Mouse (Mus musculus) intestine, embryonic 14.5 days (tissue): ENCODE measurements around the gene Ahr. TPM values are rescaled to one million over a fixed set of nuclear protein-coding genes. Genes with fewer than 3 reads are reported as not detected.

ENCODE experiments used
- ATAC-seq: fragments of 200-750 bp; cut with Nextera tagmentation; replicated peaks from 2 replicates; pipeline ENCODE4 v1.8.0; 2017; ENCODE audit warnings: low read depth, moderate number of reproducible peaks, moderate TSS enrichment, moderate library complexity; ENCODE audit not compliant: low FRiP score, low TSS enrichment
- DNase-seq: peaks from one replicate; pipeline ENCODE4 v3.0.0-alpha.2; 2018; ENCODE audit warnings: low spot score
- H3K27ac ChIP-seq: fragments of 300-500 bp; sonication (generic); 2 replicates; pipeline ENCODE4 v1.5.1; 2014; ENCODE audit warnings: low read depth, mild to moderate bottlenecking, control low read depth
- H3K27me3 ChIP-seq: fragments of 300-500 bp; sonication (generic); replicated peaks from 2 replicates; pipeline ENCODE4 v1.6.1; 2014; ENCODE audit warnings: low read length, control low read depth; ENCODE audit not compliant: control insufficient read depth, insufficient read depth
- H3K36me3 ChIP-seq: fragments of 300-500 bp; sonication (generic); 2 replicates; pipeline ENCODE4 v1.6.1; 2014; ENCODE audit warnings: low read length, control low read depth; ENCODE audit not compliant: control insufficient read depth, insufficient read depth
- H3K4me1 ChIP-seq: fragments of 300-500 bp; sonication (generic); replicated peaks from 2 replicates; pipeline ENCODE4 v1.6.1; 2014; ENCODE audit warnings: low read length, control low read depth, mixed read lengths; ENCODE audit not compliant: control insufficient read depth, insufficient read depth
- H3K4me2 ChIP-seq: fragments of 300-500 bp; sonication (generic); 2 replicates; pipeline ENCODE4 v1.6.1; 2014; ENCODE audit warnings: low read length
- H3K4me3 ChIP-seq: fragments of 300-500 bp; sonication (generic); 2 replicates; pipeline ENCODE4 v1.5.1; 2014; ENCODE audit warnings: low read depth, low read length, control low read depth, mixed read lengths
- H3K9ac ChIP-seq: fragments of 300-500 bp; sonication (generic); 2 replicates; pipeline ENCODE4 v1.6.1; 2014; ENCODE audit warnings: mild to moderate bottlenecking, low read length
- H3K9me3 ChIP-seq: fragments of 300-500 bp; sonication (generic); 2 replicates; pipeline ENCODE4 v1.6.1; 2016; ENCODE audit warnings: low read length, control low read depth; ENCODE audit not compliant: control insufficient read depth
- WGBS: fragments of 180-500 bp; shearing (Covaris S2); extraction: QIAGEN DNeasy Blood & Tissue Kit; methylation state at CpG from one replicate; pipeline ENCODE4 v1.1.7; 2014; 5-methylcytosine and 5-hydroxymethylcytosine counted together
- polyA plus RNA-seq: library from polyadenylated mRNA; unstranded; fragments of >200 nt; fragmentation: Nextera tagmentation; extraction: Ambion mirVana; gene quantifications from 2 replicates; pipeline ENCODE4 v1.2.1, GENCODE M21; 2014

Gene Ahr
- polyA plus RNA-seq, 1 experiment from 2014 or later = 10.2 TPM

GRCm38 (mm10) chr12:35522585-35523103 is 12.2 kb downstream of the Ahr start:
- Histone ChIP-seq H3K36me3 (no peaks in the 10 kb centered on the region; the same call in 1 of the 2 replicates), H3K4me2 (no peak overlapping the region), H3K4me3 (no peak overlapping the region), H3K27ac (no peak overlapping the region), H3K9ac (no peak overlapping the region), H3K27me3 (no peaks in the 10 kb centered on the region), H3K9me3 (no peaks in the 10 kb centered on the region), H3K4me1 (no peaks in the 10 kb centered on the region)
- no peak for ATAC-seq
- DNase-seq = no peak
- 89% methylated on average over 9 of the region's 9 CpGs for WGBS

GRCm38 (mm10) chr12:35515621-35516020 is 19.2 kb downstream of the Ahr start:
- H3K9ac ChIP-seq = no peak overlapping the region
- no peak overlapping the region for H3K4me3 ChIP-seq
- H3K4me1 ChIP-seq = peaks cover 7% of the 10 kb centered on the region
- H3K9me3 ChIP-seq = no peaks in the 10 kb centered on the region
- no peak overlapping the region for H3K4me2 ChIP-seq
- H3K27me3 ChIP-seq = no peaks in the 10 kb centered on the region
- DNase-seq = no peak
- no peak overlapping the region for H3K27ac ChIP-seq
- peaks cover 3% of the 10 kb centered on the region; the same call in 1 of the 2 replicates for H3K36me3 ChIP-seq
- WGBS = 40% methylated on average over 3 of the region's 3 CpGs
- ATAC-seq = no peak

- Histone ChIP-seq H3K4me3 (no peak overlapping the region), H3K27ac (no peak overlapping the region), H3K4me1 (peaks cover 7% of the 10 kb centered on the region), H3K4me2 (no peak overlapping the region), H3K9ac (no peak overlapping the region), H3K36me3 (peaks cover 3% of the 10 kb centered on the region; the same call in 1 of the 2 replicates), H3K27me3 (no peaks in the 10 kb centered on the region), H3K9me3 (no peaks in the 10 kb centered on the region)
- ATAC-seq (no peak), DNase-seq (no peak)
- 70% methylated on average over 2 of the region's 2 CpGs for WGBS
These were observed 20.2 kb downstream of the Ahr start for GRCm38 (mm10) chr12:35514671-35515070.

- H3K27me3 ChIP-seq = no peaks in the 10 kb centered on the region
- H3K9me3 ChIP-seq = no peaks in the 10 kb centered on the region
- no peak overlapping the region for H3K9ac ChIP-seq
- no peak overlapping the region for H3K27ac ChIP-seq
- H3K4me3 ChIP-seq = no peak overlapping the region
- peaks cover 4% of the 10 kb centered on the region for H3K4me1 ChIP-seq
- no peak overlapping the region for H3K4me2 ChIP-seq
- peaks cover 9% of the 10 kb centered on the region; the same call in 1 of the 2 replicates for H3K36me3 ChIP-seq
- WGBS = 92% methylated on average over 5 of the region's 5 CpGs
- ATAC-seq (no peak), DNase-seq (no peak)
These were observed 24.1 kb downstream of the Ahr start for GRCm38 (mm10) chr12:35510711-35511110.

GRCm38 (mm10) chr12:35506383-35506782 is 28.5 kb downstream of the Ahr start:
- H3K27me3 ChIP-seq = no peaks in the 10 kb centered on the region
- H3K4me1 ChIP-seq = no peaks in the 10 kb centered on the region
- no peak overlapping the region for H3K27ac ChIP-seq
- H3K4me2 ChIP-seq = no peak overlapping the region
- WGBS = 92% methylated on average over 2 of the region's 2 CpGs
- H3K9me3 ChIP-seq = no peaks in the 10 kb centered on the region
- H3K4me3 ChIP-seq = no peak overlapping the region
- H3K9ac ChIP-seq = no peak overlapping the region
- 0 out of 2 replicates have a peak, but pooled peaks cover 7% of the 10 kb centered on the region for H3K36me3 ChIP-seq
- ATAC-seq (no peak), DNase-seq (no peak)

- DNase-seq = no peak
- H3K36me3 ChIP-seq = 0 out of 2 replicates have a peak, but pooled peaks cover 7% of the 10 kb centered on the region
- ATAC-seq = no peak
- H3K27me3 ChIP-seq = no peaks in the 10 kb centered on the region
- WGBS = 85% methylated on average over 15 of the region's 15 CpGs
- no peak overlapping the region for H3K4me2 ChIP-seq
- H3K9ac ChIP-seq = no peak overlapping the region
- H3K4me1 ChIP-seq = no peaks in the 10 kb centered on the region
- no peak overlapping the region for H3K27ac ChIP-seq
- no peaks in the 10 kb centered on the region for H3K9me3 ChIP-seq
- H3K4me3 ChIP-seq = no peak overlapping the region
These were observed 30.8 kb downstream of the Ahr start for GRCm38 (mm10) chr12:35504081-35504480.

GRCm38 (mm10) chr12:35503586-35503985 is 31.3 kb downstream of the Ahr start:
- DNase-seq (no peak), ATAC-seq (no peak)
- Histone ChIP-seq H3K27me3 (no peaks in the 10 kb centered on the region), H3K27ac (no peak overlapping the region), H3K9ac (no peak overlapping the region), H3K4me1 (no peaks in the 10 kb centered on the region), H3K9me3 (no peaks in the 10 kb centered on the region), H3K36me3 (0 out of 2 replicates have a peak, but pooled peaks cover 7% of the 10 kb centered on the region), H3K4me3 (no peak overlapping the region), H3K4me2 (no peak overlapping the region)
- WGBS = 80% methylated on average over 7 of the region's 7 CpGs

GRCm38 (mm10) chr12:35501476-35501875 is 33.4 kb downstream of the Ahr start:
- no peak overlapping the region for H3K4me2 ChIP-seq
- H3K27me3 ChIP-seq = no peaks in the 10 kb centered on the region
- no peaks in the 10 kb centered on the region for H3K4me1 ChIP-seq
- 0 out of 2 replicates have a peak, but pooled peaks cover 3% of the 10 kb centered on the region for H3K36me3 ChIP-seq
- ATAC-seq = no peak
- WGBS = 30% methylated on average over 2 of the region's 2 CpGs
- no peak overlapping the region for H3K9ac ChIP-seq
- DNase-seq = no peak
- H3K27ac ChIP-seq = no peak overlapping the region
- H3K4me3 ChIP-seq = no peak overlapping the region
- H3K9me3 ChIP-seq = no peaks in the 10 kb centered on the region

- H3K27ac ChIP-seq = no peak overlapping the region
- ATAC-seq (no peak), DNase-seq (no peak)
- H3K4me1 ChIP-seq = no peaks in the 10 kb centered on the region; the same call in 1 of the 2 replicates
- H3K9ac ChIP-seq = no peak overlapping the region
- no peaks in the 10 kb centered on the region for H3K9me3 ChIP-seq
- WGBS = 60% methylated on average over 4 of the region's 4 CpGs
- H3K27me3 ChIP-seq = no peaks in the 10 kb centered on the region
- H3K4me2 ChIP-seq = no peak overlapping the region
- no peaks in the 10 kb centered on the region for H3K36me3 ChIP-seq
- no peak overlapping the region for H3K4me3 ChIP-seq
These were observed 39.6 kb downstream of the Ahr start for GRCm38 (mm10) chr12:35495195-35495594.
